Mouse (Mus musculus) neutrophil, adult 83 days (primary cell): Measurements from ENCODE around the gene Cul1. TPM values are rescaled to one million over a fixed set of nuclear protein-coding genes. Genes with fewer than 3 reads are reported as not detected.

Experiments used
- total RNA-seq, 2 experiments: library from RNA; stranded (reverse); gene quantifications; one replicate each; pipeline ENCODE4 v1.2.4; 2023

Gene Cul1
- total RNA-seq: 10 to 100 TPM; 59.9 to 60.1 TPM

GRCm38 (mm10) chr6:47453098-47453497, at the start of gene Cul1:
Cul1 (plus strand) TSS chr6:47453398.

Other genes starting within 250 kb of the Cul1 start
- gene Ezh2, start 141.9 kb downstream of the Cul1 start, total RNA-seq: 10 to 100 TPM; 88.2 to 95.0 TPM